Mouse (Mus musculus): Measurements from ENCODE around the gene Tspo.

The Tspo gene

DNA sequence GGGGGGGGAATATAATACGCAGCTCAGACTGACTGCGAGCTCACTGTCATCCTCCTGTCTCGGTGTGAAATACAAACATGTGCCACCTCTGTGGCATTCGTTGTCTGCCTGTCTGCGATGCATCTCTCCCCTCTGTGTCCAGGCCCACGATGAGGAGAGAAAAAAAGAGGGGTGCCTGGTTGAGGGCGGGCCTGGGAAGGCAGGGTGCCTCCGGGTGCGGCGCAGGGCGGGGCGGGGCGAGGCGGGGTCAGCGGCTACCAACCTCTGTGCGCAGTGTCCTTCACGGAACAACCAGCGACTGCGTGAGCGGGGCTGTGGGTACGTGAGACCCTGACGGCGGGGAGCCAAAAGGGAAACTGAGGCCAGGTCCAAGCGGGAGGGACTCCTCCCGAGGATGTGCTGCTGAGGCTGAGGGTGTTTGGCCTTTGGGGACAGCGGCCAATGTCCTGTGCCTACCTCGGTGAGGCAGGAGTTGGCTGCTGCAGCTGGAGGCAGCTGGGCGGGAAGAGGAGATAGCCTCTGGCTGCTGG lies at the start of gene Tspo, which contains the start of gene Mcat:
Gene Tspo (plus strand): TSS at position 266 of the 530 bp plus-strand sequence.
Gene Mcat (minus strand): TSS at position 461 of the 530 bp plus-strand sequence.
- no peak for DNase-seq

DNA sequence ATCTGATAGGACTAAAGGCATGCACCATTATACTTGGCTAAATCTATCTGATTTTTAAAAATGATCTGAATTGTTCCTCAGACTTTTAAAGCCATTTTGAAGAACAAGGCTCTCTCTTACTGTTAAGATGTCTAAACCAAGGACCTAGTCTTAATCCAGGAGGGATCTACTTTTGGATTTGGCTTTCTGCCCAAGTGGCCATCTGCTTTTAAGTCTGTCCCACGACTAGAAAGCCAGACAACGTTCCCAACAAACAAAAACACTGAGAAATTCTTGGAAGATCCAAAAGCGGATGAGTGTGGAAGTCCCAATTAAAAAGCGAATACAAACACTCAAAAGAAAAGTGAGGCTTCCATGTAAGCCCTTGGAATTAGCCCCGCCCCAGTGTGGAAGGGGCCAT lies 48.4 kb upstream of the Tspo start:
- DNase-seq: no peak

DNA sequence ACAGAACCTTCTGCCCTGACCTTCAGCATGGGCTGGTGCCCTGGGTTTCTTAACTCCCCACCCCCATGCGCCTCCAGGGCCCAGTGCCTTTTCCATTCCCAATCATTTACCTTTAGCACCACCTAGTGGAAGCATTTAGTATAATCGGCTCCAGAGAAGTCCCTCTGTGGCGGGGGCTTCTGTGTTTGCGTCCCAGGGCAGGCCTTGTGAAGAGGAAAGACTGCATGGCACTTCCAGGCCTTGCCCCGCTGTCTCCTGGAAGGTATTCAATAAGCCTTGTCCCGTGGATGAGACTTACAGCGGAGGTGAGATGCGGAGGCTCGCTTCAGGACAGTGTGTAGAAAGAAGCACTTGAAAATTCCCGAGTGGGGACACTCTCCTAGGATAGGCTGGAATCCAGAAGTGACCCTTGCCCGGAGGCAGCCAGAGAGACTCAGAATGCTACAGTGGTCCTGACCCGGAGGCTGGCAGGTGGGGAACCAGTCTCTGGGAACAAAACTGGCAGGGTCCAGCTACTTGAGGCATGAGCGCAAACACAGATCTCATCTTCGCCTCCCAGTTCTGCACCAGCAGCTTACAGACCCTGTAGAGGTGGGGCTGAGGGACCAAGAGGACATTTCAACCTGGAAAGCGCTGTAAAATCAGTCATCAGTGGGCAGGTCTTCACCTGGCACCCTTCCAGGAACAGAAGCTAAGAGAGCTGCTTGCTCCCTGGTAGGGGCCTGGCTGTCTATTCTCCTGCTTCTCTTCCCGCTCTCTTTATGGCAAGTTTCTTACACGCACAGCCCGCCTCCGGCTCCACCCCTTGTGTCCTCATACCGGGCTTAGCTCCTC lies 45.0 kb upstream of the Tspo start:
- DNase-seq: peak; percentile 92

DNA sequence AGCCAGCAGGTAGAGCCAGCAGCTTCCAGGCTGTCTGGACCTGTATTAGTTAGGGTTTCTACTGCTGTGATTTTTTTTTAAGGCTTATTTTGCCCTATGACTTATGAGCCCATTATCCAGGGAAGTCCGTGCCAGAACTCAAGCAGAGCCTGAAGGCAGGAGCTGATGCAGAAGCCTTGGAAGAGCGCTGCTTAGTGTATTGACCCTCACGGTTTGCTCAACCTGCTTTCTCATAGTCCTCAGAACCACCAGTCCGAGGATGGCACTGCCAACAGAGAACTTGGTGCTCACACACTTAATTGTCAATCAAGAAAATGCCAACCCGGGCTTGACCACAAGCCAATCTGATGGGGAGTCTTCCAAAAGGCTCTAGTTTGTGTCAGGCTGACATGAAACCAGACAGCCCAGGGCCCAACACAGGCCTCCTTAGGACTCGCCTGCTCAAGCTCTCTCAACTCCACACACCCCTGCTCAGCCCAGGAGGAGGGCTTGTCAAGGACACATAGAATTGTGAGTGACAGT lies 42.5 kb upstream of the Tspo start:
- no peak for DNase-seq

DNA sequence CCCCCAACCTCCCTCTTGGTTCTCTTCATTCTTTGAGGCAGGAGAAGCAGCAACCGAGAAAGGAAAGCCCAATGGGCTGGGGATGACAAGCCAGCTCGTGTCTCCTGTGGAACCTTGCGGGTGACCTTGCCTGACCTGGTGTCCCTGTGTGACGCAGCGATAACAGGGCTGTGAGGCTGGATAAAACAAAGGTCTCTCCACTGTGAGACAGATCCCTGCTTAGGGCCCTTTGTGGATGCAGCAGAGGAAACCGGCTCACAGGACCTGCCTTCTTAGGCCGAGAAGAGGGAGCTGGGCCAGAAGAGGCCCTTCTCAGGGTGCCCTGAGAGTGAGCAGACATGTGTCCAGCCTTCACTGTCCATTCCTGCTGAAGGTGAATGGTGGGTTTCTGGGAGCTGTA lies 40.2 kb upstream of the Tspo start:
- DNase-seq: no peak

DNA sequence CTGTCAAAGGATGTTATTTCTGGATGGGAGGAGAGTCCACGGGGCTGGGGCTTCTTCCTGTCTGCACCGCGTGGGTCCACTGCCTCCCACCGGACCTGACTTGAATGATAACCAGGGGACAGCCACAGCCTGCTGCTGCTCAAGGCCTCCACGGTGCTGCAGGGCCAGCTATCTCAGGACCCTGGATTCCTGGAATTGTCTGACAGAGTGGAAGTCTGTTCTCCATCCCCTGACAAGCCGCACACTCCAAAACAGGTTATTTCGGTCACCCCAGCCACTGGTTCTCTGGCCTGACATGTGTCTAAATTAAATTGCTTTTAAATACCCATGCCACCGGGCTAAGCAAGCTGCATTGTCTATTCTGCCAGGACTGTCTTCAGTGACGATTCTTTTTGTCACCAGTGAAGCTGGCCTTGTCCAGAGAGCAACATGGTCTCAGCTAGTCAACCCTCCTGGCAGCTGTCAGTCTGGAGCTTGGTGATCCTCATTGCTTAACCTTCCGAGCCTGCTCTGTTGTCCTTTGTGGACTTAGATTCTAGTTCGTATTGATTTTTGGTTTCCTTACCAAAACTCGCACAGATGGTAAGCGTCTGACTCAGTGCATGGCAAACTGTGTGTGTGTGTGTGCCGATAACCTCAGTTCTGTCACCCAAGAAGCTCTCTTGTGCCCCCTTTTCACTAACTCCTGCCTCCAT lies 39.6 kb upstream of the Tspo start:
- no peak for DNase-seq

DNA sequence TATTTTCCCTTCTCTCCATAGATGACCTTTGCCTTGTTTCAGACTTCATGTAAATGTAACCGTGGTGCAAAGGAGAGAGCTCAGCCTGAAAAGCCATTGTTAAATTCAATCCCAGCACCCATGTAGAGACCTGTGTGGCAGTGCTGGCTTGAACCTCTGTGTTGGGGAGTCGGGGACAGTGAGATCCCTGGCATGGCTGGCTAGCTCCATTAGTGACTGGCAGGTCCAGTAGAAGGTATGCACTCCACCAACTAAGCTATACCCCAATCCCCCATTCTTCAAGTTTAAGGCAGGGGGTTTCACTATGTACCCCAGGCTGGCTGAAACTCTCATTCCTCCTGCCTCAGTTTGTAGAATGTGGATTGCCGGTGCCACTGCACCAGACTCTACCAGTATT lies 39.1 kb upstream of the Tspo start:
- no peak for DNase-seq

DNA sequence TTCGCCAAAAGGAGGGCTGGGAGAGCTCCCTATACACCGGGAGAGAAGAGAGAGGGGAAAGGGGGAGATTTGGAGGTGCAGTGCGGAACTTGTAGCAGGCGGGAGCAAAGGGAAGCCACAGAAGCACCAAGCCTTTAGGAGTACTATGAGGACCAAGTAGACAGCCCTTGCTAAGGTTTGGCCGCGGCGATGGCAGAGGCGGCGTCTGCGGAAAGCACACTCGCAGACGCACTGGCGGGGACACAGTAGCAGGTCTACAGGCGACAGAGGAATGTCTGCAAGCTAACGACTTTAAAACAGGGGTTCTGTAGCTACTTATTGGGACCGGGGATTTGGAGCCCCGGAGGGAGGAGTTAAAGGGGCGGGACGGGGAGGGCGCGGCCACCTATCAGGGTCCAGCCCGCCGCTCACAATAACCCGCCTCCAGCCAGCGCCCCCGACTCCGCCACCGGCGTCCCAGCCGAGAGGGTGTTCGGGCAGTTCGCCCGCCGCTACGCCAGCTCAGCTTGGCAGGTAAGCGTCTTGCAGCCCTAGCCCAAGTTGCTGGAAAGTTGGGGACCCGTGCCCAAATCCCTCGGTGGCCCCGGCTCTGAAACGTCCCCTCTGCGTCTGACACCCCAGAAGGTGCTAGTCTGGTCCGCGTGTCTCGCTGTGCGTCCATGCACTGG lies 36.8 kb upstream of the Tspo start, which contains the start of gene Bik:
Gene Bik (plus strand): TSS at position 439 of the 668 bp plus-strand sequence.
- peak; percentile 81 for DNase-seq

DNA sequence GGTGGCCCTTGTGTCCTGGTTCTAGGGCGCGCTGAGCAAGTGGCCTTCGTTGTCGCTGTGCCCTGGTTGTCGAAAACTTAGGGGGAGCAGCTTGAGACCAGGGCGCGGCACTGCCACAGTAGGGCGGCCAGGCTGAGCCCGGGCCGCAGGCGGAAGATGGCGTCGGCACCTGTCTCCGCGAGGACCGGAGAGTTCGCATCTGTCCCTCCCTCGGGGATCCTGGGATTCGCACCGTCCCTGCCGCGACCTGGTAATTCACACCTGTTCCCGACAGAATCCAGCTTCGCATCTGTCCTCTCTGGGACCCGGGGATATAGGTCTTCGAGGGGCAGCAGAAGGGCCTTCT lies 36.3 kb upstream of the Tspo start:
- DNase-seq: peak; percentile 41

DNA sequence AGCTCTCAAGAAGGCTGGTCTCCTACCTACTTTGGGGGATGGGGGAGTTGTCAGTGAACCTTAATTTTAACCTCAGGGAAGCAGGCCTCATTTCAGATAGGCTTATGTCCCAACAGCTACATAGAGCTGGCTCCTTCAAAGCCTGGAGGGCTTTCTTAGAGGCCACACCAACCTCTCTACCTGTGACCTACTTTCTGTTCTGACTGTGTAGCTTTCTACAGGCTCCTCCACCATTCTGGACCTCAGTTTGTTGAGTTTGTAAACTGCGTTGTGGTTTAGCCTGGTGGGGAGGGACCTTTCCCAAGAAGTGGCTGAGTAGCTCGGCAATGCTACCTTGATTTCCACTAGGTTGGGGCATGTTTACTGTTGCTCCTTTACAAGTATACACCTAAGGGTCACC lies 35.6 kb upstream of the Tspo start:
- no peak for DNase-seq

DNA sequence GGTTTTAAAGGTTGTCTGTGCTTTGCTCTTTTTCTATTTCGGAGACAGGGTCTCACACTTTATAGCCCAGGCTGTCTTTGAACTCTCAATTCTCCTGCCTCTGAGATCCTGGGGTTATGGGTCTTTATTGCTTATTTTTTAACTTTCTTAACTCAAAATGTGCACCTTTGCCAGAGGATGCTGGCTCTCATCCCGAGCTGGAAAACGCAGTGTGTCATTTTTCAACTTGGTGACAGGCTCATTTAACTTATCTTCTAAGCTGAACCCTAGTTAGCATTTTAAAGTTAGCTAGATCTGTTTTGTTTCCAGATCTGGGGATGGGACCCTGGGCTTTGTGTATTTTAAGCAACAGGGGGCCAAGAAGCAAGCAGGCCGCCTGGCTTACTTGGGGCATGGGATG lies 34.5 kb upstream of the Tspo start:
- no peak for DNase-seq

DNA sequence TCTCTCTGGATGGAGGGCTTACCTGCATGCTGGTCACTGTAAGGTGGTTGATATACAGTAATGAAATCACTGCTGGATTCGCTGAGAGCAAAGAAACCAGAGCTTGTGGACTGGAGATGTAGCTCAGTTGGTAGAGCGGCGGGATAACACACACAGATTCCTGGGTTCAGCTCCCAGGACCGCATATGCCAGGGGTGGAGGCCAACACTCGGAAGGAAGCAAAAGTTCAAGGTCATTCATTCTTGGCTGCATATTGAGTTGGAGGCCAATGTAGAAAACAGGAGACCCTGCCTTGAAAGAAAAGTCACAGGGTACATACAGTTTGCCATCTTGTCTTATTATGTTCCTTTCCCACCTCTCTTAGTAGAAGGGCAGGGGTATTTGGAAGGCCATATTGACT lies 33.6 kb upstream of the Tspo start:
- no peak for DNase-seq

DNA sequence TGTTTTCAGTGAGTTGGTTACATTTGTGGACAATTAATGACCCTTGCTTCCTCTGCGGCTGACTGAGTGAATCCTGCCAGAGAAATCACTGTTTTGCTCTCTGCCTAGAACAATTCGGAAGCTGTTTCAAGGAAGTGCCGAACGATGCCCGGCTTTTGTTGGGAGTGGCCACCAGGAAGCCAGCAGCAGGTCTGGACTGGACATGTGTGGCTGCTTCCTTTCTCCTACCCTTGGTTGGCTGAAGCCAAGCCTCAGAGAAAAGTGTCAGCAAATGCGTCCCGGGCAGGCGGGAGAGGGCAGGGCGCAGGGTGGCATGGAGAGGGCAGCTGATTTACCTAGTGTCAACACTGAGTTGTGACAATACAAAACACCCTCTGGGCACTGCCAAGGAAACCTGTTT lies 33.2 kb upstream of the Tspo start:
- no peak for DNase-seq

DNA sequence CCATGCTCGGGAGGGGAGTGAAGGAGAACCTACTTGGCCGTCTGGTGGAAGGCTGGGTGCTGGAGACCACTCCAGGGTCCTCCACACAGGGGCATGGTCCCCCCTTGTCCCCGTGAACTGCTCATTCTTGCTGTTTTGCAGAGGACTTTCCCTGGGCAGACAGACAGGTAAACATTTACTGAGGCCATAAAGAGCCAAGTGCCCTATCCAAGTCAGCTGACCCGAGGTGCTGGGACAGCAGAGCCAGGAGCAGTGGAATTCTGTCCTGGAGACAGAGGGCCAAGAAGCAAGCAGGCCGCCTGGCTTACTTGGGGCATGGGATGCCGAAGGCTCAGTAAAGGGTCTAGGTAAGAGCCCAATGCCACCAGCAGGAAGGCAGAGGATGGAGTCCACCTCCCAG lies 32.7 kb upstream of the Tspo start:
- no peak for DNase-seq

DNA sequence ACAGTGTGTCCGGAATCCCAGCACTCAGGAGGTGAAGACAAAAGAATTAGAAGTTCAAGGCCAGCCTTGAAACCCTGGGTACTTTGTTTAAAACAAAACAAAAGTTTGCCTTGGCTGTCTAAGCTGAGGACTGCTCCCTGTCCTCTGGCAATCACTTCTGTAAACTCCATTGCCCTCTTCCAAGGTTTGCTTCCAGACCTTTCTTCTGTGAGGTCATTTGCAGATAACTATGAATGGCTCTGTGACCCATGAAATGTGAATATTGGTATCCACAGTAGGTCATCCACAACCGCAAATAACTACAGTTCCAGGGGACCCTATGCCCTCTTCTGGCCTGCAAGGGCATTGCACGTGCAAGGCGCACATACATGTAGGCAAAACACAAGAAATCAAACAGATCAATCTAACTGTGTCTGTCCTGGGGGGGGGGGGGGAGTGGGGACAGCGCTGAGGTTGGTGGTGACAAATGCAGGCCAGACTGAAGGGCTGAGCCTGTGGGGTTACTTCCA lies 31.4 kb upstream of the Tspo start:
- DNase-seq: no peak

DNA sequence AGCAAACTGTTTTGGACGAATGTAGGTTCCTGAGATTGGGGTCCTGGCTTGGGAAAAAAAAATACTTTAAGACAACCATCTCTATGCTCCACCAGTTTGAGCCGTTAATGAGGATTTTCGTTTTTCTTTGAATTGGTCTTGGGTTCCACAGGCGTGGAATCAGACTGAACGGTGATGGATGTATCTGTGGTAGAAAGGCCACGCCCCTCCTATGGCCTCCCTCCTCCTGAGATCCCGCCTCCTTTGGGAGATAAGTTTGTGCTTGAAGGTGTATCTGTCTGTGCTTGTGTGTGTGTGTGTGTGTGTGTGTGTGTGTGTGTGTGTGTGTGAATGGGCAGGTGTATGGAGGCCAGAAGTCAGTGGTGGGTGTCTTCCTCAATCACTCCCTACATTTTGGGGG lies 30.8 kb upstream of the Tspo start:
- no peak for DNase-seq

DNA sequence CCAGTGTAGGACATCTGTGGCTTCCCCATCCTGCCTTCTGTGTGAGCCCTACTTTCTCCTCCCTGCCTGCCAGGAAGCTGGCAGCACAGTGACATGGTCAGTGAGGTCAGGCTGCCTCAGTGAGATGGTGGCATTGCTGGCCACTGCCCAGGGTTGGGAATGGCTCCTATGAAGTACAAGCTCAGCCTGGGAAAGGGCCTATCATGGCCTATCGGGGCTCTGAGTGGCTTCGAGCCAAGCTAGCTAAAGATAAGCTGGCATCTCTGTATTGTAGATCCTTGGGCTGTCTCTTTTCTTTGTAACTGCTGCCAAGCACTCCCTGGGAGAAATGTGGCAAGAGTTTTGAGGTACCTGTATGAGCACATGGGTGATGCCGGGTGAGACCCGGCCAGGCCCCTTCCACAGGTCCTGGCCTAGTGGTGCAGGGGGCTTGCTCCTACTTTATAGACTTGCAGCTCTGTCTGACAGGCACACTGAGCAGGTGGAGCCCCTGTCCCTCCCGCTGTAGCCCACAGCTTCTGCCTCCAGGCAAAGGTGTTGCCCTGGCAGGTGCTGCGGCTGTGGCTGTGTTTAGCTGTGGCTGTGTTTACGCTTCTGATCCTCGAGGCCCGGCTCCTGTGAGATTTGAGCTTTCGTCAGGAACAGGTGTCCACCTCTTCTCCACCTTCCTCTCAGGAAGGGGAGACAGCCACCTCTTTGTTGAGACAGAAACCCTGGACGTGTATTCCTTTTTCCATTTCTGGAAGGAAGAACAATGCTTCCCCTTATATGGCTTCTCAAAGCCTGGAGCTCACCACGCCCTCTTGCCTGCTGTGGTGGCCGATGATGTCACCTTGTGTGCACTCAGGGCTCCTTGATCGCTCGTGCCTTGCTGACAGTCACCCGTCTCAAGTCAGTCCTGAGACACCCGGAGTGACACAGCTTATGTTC lies 28.2 kb upstream of the Tspo start:
- DNase-seq: no peak

DNA sequence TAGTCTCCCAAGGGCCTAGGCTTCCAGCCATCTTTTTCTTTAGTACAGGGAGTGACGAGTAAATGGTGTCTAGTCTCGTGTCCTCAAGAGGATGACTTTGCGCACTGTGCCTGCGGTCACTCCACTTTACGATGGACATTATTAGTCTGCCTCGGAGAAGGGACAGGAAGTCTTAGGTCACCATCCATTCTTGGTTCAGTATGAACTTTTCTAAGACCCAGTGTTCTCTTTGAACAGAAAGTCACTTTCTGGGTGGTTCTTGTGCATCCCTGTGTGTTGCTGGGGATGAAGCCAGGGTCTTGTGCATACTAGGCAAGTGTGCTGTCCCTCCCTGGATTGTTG lies 27.5 kb upstream of the Tspo start:
- DNase-seq: no peak

DNA sequence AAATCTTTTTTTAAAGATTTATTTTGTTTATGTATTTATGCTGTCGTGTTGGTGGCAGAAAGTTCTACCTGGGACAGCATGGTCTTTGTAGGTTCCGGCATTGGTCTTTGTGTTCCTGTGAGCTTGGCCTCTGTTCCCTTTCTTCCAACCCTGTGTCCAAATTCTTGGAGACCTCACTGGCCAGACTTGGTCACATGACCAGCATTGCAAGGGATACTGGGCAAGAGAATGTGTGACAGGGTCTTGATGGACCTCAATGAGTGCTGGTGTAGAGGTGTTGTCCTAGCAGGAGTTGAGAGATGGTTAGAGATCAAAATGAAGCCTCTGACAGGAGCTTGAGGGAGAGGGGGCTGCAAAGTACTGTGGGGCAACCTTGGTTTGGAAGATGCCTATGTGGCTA lies 24.5 kb upstream of the Tspo start:
- no peak for DNase-seq

DNA sequence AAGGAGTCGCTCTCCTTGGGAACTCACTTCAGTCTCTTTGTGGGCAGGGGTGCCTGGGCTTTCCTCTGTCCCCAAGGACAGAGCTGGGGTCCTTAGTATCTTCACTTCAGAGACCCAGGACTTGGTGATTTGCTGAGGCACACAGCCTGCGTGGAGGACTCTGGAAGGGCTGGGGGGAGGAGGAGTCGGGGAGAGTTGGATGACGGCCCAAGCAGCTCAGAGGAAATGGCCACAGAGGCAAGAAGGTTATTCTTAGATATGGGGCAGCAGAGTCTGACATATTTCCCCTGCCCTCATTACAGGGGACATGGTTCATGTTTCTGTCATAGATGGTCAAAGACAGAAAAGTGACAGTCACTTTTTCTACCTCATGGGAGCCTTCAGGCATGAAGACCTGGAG lies 23.5 kb upstream of the Tspo start:
- no peak for DNase-seq

DNA sequence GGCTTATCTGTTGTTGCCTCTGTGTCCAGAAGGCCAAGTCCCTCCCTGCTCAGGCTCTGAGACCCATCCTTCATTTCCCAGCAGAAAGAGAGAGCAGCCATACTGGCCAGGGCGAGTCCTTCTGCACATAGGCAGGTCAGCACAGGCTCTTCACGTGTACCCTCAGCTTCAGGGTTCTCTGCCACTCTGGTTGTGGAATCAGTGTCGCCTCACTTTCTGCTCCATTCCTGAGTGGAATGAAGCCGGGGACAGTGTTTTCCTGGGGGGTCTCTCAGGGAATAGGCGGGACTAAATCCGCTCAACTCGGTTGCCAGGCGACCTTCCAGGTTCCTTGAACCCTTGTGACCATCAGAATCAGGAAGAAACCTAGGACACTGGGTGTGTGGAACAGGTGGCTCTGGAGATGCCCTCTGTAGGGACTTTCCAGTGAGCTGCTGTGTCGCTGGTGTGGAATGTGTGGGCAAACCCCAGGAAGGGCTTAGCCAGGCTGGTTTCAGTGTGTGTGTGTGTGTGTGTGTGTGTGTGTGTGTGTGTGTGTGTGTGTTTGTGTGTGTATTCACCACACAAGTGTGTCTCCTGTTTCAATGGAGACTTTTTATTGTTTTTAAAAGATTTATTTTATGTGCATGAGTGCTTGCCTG lies 21.6 kb upstream of the Tspo start:
- no peak for DNase-seq

DNA sequence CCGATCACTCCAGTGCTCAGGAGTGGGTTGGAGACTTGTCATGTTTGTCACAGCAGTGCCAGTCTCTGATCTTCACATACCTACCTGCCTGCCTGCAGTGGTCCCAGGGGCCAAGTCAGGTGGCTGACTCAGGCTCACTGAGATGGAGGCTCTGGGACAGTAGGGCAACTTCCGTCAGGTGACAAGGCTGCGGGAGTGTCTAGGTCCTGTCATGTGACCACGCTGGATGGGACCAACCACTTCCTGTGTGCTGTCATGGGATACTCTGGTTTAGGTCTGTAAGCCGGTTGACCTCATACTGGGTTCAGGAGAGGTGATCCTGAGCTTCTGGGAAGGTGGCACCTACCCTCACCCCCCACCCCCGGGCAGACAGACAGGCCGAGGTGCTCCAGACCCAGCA lies 17.4 kb upstream of the Tspo start:
- DNase-seq: no peak

Measured in embryo, embryonic 11 days (tissue).